Mouse (Mus musculus) kidney, postnatal 10 days (tissue): ENCODE measurements around the gene Rnf144a.
"Not testable (repeated sequence)": the region's sequence is repeated elsewhere in the genome, so short reads cannot be mapped to it uniquely, and the experiment has no call there.

ENCODE experiments used
- DNase-seq: peaks from one replicate; pipeline ENCODE4 v3.0.0; 2021; ENCODE audit warnings: mixed read lengths

The Rnf144a gene

DNA sequence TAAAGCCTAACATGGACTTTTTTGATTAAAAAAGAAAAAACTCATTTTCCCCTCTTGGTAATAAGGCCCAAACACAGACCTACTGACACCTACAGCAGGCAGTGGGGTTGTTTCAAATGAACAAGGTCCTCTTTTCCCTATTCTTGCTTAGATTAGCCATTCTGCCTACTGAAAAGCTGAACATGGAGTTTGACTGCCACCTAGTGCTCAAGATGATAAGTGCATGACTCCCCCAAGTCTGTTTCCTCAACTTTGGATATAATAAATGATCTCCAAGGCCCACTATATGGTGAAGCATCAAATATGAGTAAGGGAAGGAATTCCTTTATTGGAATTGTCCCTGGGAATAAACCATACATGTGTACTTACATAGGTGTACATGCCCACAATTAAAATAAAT, 103.5 kb downstream of the Rnf144a start:
- DNase-seq = peak; percentile 68

DNA sequence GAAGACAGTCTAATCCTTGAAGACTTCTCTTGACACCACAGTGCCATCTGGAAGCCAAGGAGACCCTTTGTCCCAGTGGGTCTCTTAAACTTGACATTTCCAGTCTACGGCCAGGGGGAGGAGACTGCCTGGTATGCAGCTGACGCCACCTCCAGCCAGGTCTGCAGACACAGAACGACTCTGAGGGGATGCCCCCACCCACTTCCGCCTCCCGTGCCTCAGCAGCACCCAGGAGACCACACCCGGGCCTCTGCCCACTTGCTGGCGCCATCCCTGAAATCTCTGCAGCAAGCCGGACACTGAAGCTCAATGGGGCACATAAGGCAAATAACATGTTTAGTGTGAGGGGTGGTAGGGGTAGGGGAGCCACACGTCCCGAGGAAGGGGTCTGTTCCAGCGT, 104.8 kb downstream of the Rnf144a start:
- DNase-seq = no peak

DNA sequence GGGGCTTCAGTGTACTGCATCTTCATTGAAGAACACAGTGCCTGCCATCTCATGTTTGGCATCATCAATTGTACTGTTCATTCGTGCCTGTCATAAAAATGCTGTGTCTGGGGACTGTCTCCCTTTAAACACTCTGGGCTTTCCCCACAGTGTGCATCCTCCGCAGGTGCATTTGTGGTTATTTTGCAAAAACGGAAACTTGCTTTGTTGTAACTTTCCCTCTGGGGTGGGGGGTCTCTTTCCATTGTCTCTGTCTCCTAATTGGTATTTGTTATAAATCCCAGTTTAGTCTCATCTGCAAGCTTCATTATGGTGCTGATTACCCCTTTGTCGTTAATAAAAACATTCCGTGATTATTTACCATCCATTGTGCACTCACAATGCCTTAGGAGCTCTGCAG, 112.2 kb downstream of the Rnf144a start:
- no peak for DNase-seq

DNA sequence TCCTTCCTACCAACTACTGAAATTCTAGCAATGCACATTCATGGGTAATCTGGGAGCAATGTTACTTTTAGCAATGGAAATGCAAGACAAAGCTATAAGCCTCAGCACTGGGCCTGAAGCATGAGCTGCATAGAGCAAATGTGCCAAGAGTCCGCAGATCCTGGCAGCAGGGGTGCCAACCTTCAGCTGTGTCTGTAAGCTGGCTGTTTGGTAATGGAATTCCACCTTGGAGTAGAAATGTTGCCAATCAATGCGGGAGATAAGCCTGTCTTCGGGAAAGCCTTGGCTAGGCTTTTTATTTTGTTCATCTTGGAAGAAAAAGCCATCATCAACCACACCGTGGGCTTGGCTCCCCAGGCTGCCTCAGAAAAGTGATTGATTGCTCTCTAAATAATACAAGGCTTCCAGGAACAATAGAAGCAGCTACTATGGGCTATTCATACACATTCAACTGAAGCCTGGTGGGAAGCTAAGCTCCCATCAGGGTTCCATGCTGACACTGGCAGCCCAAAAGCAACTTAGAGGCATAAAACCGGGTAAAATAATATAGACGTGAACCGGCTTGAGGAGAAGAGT, 115.5 kb downstream of the Rnf144a start:
- DNase-seq = no peak

DNA sequence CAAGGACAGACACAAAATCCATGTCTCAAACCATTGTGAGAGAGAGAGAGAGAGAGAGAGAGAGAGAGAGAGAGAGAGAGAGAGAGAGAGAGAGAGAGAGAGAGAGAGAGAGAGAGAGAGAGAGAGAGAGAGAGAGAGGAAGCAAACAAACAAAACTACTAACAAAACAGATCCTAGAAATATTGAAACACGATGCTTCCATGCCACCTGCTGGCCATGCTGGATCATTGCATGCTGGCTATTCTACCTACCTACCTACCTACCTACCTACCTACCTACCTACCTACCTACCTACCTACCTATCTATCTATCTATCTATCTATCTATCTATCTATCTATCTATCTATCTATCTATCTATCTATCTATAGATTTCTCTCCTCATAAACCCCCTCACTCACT, 119.1 kb downstream of the Rnf144a start:
- not testable (repeated sequence) for DNase-seq

DNA sequence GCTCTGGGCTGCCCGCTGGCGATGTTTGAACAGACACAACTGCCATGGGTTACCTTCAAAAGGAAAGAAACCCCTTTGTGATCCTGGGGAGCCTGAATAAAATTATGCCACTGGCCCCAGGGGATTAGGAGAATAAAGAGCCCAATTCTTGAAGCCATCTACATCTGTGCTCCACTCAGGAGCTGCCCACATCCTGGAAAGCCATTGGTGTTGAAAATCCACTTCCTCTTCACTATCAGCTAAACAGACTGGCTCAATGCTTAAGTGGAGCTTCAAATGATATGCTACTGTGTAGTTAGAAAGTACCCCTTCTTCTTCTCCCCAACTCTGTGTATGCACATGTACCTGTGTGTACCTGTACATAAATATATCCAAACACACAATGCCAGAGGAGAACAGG, 125.9 kb downstream of the Rnf144a start:
- no peak for DNase-seq

DNA sequence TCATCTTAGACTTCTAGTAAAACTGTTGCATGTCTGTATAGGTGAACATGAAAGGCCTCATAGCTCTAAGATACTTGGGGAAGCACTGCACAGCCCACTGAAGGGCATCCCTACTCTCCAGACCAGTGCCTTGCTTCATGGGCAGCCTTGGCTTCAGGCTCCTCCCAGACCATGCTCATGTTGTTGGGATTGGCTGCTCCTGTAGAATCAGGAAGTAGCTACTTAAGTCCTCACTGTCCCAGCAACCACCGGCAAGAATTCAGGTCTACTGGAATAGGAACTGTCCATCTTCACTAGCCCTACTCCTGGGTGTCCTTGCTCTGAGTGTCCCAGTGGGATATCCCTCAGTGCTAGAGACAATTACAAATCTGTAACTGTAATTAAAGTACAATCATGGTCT, 126.7 kb downstream of the Rnf144a start:
- no peak for DNase-seq

DNA sequence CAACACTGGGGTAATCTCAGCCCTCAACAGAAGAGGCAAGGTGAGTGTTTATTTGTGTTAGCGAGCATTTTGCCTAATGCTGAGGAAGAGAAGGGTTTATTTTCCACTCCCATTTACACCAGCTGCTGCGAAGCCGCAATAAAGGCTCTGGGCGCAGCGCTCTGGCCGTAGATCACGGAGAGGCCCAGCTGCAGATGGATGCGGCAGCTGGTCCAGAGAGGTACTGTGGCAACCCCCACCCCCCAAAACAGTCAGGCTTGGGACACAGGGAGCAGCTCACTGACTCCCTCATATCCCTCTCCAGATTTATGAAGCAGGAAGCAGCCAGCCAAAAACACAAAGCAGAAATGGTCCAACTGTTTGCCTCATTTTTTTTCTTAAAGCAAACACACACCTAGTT, 129.1 kb downstream of the Rnf144a start:
- DNase-seq = peak; percentile 39

DNA sequence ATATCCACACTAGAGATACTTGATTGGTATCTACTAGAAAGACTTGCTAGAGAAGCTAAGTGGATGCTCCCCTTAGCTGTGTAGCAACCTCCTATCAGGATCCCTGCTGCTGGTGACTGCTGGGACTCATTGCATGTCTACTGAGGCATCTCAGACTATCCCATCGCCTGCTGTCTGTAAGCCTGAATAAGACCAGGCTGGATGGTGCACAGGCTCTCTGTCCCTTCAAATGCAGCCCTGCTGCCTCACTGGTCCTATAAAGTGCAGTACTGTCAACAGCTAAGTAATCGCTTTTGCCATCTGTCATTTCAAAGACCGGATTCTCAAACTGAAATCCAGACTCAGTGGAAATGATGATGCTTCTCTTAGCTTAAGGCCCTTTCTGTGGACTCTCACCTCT, 129.6 kb downstream of the Rnf144a start:
- no peak for DNase-seq

DNA sequence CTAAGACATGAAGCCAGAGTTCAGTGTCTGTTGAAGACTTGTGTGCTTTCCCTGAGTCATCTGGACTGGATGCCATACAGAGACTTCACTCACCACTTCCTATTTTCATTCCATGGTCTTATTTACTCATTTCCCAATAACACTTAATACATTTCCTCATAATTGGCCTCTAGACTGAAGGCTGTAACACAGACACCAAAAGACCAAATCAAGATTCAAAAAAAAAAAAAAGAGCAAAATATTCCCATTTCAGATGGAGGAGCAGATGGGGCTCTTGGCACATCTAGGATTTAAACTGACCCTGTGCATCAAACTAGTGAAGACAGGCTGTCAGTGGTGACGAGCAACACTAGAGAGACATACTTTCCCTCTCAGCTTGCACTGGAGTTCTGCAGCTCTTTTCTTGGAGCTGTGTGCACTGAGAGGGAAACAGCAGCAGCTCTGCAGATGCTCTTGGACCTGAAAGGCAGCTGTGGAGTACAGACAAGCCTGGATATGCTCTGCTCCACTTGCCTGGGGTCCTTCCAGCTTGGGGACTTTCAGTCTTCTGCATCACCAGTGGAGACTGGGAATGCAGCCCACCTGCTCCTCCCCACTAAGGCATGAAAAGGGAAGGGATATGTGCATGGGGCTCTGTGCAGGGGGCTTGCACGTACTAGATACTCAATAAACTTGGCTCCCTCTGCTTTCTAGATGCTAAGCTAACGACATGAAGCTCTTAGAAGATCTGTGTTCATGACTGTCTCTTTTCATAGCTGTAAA, 134.2 kb downstream of the Rnf144a start:
- no peak for DNase-seq

DNA sequence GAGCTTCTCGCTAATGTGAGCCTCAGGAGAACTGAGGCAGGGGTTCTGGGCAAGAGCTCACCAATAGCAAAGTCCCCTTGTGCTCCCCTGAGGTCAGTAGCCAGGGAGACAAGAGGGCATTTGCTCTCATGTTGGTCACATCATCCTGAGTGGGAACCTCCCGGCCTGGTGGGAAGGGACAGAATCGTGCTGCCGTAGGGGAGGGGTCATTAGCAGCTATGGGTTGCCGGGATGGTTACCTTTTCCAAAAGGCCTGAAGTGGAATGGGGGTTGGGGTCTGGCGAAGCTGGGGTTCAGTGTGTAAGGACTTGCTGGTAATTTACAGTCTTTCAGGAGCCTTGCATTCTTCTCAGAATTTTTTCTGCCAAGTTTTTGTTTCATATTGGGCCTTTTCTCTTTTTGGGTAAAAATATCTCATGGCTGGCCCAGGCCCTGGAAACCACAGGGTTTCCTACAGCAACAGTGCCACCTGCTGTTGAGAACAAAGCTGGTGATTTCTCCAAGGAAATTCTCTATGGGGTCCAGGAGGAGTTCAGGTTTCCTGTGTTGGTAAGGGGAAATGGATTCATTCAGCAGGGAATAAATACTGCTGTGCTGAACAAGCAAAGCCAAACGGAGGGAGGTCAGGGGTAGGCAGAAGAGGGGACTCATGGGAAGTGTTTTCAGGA, 137.9 kb downstream of the Rnf144a start:
- DNase-seq = peak; percentile 79

DNA sequence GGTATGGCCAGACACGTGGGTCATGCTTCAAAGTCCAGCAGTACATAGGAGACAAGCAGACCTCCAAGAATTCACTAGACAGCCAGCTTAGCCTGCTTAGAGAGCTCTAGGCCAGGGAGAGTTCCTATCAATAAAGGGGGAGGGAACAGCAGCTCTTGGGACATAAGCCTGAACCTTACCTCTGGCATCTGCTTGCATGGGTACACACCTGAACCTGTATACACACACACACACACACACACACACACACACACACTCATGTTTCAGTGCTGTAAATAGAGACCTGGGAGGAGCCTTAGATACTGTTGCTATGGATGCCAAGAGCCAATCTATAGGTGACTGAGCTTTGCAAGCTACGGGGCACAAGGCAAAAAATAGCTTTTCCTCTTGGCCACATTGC, 138.5 kb downstream of the Rnf144a start:
- no peak for DNase-seq
